Mouse (Mus musculus) 416B (cell line): ENCODE measurements around the gene Rdh8.
"Not testable (repeated sequence)": the region's sequence is repeated elsewhere in the genome, so short reads cannot be mapped to it uniquely, and the experiment has no call there.

Experiments
- DNase-seq: peaks from one replicate; pipeline ENCODE4 v3.0.0; 2011; ENCODE audit warnings: low read depth

Rdh8 gene

DNA sequence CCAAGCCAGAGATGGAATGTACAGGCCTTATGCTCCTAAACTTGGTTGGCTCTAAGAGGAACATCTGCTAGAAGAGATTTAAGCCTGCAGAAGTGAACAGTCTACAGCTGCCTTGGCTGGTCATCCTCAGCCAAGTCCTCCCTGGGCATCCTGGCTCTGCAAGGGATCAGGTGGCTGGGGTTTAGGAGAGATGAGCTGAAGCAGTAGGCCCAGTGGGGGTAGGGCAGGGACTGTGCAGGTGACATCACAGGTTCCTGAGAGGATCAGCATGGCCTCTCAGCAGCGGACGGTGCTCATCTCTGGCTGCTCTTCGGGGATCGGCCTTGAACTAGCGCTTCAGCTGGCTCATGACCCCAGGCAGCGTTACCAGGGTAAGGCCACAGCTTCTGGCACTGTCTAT, at the start of gene Rdh8:
Gene Rdh8 (plus strand): TSS at position 268 of the 400 bp plus-strand sequence.
- DNase-seq = no peak

DNA sequence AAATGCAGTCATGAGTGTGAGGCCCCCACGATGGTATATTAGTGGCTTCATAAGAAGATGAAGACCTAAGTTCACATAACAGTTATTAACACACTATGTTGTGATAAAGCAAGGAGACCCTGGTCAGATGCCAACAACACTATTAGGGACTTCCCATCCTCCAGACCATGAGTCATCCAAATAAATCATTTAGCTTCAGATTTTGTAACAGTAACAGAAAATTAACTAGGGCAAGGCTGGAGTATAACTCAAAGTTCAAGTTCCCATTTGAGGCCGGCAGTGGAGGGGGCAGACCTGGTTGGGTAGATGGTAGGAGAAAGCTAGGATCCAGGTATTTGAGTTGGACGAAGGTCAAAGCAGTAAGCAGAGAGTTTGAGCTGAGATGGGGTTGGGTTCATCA, 37.0 kb upstream of the Rdh8 start:
- DNase-seq = no peak

DNA sequence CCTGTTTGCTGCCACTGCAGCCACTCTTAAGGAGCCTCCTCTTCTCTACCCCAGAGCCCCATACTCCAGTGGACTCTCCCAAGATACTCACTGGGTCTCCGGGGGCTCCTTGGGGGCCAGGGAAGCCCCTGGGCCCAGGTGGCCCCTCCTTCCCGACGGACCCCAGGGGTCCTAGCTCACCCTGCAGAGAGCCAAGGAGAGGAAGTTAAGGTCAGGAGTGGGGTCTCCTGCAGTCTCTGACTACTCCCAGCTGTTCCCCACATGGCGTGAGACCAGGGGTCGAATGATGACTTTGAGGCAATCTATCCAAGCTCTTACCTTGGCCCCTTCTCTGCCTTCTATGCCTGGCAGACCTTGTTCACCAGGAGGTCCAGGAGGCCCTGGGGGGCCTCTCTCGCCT, 33.2 kb upstream of the Rdh8 start:
- no peak for DNase-seq

DNA sequence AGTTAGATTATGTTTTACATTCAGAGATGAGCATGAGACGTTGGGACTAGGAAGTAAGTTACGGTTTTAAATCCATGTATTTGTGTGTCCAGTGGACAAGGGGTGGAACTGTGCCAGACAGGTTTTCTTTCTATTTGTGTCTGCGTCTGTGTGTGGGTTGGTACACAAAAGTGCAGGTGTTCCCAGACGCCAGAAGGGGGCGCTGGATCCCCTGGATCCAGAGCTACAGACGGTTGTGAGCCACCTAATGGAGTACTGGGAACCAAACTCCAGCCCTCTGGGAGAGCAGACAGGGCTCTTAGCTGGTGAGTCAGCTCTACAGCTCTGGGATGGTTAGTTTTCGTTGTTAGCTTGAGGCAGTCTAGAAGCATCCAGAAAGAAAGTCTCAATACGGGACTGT, 30.3 kb upstream of the Rdh8 start:
- no peak for DNase-seq

DNA sequence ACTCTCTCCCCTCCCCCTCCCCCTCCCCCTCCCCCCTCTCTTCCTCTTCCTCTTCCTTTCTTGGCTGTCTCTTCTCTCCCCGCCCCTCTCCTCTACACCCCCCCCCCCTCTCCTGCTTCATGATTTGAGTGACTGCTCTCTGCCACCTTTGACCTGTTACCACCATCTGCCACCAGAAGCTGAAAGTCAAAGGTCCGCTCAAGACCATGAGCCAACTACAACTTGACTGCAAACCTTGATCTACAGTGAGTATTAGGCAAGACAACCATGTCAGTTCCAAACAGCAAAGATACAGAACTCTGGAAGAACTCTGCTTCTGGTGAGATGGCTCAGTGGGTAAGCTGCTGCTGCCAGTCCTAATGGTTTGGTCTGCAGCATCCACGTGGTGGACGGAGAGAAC, 28.7 kb upstream of the Rdh8 start:
- no peak for DNase-seq

DNA sequence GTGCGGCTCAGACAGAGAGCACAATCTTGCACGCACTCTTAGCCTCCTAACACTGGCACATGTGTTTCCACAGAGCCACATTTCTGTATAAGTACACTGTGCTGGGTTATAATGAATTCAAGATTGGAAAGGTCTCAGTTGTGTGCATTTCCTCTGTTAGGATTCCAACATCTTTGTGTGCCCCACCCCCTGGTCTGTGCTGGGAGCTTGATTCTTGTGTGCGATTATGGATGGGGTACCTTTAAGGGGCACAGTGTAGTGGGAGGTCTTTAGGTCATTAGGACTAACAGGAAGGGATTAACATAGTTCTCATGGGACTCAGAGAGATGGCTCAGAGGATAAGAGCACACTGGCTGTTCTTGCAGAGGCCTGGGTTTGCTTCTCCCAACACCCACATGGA, 28.0 kb upstream of the Rdh8 start:
- no peak for DNase-seq

DNA sequence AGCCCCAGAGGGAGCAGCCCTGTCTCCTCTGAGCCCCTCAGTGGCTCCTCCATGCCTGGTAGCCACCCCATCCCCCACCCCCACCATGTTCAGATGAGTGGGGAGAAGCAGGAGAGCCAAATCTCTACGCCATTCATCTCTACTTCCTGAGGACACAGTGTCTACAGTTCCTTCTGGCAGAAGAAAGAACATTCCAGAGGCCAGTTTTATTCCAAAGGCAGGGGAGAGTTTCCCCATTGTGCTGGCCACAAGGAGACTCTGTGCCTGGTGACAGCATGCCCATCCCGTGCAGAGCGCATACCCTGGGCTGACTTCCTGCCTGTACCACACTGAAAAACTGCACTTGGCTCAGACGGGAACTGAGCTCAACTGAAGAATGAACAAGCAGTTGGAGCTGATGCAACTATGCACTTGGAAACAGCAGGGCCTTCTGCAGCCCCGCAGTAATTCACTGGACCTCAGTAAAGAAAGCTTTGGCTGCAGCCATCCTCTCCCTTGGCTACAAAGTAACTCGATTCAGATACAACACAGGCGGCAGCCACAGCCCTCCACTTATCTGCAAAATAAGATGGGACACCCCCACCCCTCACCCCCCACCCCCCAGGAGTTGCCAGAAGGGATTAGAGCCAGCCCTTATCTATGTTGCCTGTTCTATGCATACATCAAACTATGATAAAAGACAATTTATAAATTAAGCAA, 24.0 kb upstream of the Rdh8 start:
- DNase-seq = peak; percentile 79

DNA sequence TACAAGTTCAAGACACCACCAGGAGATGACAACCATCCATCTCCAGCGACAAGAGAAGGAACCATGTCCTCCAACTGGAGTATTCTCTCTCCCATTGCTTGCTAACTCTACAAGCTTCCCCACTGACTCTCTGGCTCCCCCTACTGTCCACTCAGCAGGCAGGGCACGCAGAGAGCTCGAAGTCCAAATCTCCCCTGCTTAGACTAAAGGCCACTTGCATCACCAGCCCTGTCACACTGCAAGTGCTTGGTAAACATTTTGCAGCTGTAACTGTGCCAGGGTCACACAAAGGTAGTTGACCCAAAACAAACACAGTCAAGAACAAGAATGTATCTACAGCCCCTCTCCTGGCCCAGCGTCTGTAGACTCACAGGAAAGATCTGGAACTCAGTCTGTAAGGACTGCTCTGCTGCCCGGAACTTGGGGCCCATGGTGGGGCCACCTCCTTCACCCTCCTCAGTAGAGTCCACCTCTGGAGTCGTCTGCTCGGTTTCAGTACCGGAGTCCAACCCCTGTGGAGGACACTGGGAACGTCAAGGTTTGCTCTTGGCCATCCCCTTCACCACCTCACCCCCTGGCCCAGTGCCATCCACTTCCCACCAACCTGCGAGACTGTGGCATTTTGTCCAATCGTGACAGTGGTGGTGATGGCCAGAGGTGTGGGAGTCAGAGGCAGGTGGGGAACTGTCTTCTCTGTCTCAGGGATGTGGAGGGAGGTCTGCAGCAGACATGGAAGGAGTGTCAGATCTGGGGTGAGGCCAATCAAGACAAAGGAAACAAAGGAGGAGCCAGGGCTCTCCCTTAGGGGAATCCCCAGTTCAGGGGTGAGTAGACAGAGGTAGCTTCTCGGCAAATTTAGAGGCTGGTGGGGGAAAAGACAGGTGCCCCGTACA, 13.8 kb upstream of the Rdh8 start:
- peak; percentile 79 for DNase-seq

DNA sequence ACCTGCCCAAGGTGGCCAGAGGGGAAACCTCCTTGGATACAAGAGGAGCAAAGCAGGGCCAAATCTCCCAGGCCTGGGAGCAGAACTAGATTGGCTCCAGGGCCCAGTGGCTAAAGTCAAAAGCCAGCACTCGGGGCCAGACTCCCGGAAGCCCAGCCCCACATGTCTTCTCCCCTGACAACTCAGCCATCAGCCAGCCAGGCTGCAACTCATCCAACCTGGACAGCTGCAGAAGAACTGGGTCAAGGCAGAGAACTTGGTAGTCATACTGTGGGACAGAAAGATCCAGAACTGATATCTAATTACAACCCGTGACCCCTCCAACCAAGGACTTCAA, 13.2 kb upstream of the Rdh8 start:
- no peak for DNase-seq

DNA sequence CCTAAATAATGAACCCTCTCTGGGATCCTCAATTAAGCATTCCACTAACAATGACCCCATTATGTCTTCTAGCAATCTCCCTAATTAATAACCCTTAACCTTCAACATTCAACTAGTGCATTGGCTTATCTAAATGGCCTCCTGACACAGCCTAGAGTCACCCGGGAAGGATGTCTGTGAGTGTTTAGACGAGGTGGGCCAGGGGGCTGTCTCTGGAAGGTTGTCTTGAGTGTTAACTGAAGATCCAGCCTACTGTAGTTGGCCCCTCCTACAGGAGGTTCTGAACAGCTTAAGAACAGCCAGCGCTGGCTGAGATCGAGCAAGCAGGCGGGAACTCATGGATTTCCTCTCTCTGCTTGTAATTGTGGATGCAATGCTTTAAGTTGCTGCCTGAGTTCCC, 12.6 kb upstream of the Rdh8 start:
- DNase-seq = no peak

DNA sequence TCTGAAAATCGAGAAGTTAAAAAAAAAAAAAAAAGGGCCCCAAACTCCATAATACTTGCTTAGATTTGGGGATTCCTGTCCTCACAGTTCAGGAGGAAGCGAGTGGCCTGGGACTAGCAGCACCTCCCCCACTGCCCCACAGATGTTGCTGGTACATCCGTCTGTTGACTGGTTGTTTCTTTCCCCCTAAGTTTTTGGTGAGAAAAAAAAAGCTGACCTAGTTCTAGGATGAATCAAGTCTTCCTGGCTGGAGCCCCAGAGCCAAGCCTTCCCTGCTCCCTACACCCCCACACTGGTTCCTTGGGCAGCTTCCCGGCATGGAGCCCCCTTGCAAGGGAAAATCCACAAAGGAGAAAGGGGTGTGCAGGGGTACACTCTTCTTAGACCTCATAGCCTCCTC, 8.0 kb upstream of the Rdh8 start:
- no peak for DNase-seq

DNA sequence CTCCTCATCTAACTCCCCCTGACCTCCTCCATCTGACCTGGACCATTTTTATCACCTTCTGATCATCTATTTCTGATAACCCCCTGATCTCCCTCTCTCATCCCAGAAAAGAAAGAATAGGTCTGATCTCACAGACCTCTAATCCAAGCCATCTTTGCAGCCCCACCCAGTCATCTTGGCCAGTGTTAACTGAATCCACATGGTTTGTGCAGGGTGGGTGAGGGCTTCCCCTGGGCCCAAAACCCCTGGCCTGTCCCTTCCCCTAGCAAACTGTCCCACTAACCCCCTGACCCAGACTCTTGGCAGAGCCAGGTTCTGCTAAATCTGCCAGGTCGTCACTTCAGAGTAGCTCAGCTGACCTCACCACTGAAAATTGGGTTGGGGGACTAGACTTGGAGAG, 7.5 kb upstream of the Rdh8 start:
- DNase-seq = no peak

DNA sequence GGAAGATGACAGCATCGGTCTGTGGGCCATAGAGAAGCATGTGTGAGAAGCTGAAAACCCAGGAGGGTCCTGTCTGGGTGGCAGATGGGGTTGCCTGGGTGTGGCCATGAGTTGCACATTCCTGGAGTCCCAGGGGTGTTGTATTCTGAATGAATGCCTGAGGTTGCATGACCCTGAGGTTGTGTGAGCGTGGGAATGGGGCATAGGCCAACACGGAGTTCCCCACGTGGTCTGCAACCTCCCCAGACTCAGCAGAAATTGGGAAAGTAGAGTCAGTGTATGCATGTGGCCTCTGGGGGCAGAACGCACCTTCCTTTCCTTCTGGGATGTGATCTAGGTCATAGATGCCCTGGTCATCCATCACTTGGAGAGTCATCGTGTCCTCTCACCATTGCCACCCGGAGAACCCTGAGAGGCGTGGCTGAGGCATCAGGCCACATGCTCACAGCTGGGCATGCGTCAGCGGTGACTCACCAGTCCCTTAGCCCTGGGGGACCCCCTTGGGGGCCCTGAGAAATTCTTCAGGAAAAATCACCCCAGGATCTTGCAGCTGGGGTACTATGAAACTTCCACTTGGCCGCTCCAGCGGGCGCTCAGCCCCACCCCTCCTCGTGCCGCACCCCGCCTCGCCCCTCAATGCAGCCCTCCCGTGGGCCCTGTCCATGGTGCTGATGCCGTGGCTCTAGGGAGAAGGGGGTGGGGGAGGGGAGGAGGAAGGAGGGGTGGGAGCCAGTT, 5.6 kb upstream of the Rdh8 start:
- peak; percentile 8 for DNase-seq

DNA sequence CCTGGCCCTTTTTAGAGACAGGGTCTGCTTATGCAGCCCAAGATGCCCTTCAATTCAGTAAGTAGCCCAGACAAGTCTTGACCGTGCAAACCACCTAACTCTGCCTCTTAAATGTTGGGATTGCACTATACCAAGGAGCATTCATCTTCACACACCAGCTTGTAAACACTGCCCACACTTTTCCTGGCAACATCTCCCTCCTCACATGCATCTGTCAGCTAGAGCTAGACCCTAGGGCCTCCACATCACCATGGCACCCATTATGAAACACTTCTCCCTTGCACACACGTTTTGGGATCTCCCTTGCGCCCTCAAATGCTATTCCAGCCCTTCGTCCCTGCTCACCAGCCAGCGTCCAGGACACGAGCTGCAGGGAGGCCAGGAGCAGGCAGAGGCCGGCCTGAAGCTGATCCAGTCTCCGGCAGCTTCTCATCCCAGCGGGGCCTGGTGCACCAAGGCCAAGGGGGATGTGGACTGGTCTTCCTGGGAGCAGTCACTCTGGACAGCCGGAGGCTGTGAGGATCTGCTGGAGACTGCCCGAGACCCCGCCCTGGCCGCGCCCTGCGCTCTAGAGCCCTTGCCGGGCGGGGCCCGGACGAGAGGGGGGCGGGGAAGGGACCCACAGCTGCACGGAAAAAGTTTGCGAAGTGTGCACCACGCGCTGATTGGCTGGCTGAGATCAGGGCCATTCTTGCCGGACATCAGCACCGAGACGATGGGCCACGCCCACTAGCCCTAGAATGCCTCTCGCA, 3.6 kb upstream of the Rdh8 start, which contains the start of gene Col5a3:
Gene Col5a3 (minus strand): TSS at position 547 of the 752 bp plus-strand sequence.
- no peak for DNase-seq

DNA sequence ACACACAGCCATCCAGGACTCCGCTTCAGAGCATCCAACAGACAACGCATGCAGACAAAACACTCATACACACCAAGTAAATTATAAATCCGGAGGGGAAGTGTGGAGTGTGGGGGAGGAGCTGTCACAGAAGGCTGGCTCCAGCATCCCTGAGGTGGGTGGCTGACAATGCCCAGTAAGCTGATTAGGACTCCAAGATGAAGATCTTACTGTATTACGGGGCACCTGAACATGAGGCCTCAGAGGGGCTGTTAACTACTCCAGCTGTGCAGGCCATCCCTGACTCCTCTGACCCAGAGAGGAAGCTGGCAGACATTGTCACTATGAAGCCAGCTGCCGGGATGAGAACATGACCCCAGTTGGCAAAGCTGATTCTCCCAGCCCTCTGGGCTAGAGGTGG, 1.7 kb downstream of the Rdh8 start:
- DNase-seq = no peak

DNA sequence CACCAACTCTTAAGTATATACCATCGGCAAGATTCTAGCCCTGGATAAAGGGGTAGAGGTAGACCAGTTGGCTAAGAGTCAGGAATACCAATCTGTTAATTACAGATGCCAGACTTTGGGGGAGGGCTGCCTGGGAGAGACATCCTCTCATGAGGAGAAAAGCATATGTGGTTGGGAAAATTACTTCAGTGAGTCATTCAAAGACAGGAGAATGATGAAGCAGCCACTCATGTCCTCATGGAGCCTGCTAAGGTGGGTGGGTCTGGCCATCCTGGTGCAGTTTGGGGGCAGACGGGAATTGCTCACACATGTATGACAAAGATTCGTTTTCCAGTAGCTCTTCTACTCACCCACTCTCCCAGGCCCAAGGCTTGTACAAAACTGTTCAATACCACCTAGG, 4.5 kb downstream of the Rdh8 start:
- no peak for DNase-seq

DNA sequence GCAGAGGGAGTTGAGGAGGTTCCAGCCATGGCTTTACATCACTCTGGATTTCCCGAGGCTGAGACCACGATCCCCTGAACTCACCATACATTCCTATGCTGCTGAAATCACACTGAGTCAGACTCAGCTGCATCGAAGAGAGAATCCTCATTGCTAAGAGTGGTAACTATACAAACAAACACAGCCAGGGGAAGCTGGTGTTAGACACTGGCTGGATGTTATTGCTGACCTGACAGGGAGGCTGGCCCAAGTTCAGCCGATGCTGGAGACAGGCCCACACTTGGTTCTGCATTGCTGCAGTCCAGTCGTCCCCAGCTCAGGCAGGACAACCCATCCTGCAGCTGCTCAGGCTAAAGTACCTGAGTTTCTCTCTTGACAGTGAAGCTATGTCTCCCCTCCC, 7.5 kb downstream of the Rdh8 start:
- no peak for DNase-seq

DNA sequence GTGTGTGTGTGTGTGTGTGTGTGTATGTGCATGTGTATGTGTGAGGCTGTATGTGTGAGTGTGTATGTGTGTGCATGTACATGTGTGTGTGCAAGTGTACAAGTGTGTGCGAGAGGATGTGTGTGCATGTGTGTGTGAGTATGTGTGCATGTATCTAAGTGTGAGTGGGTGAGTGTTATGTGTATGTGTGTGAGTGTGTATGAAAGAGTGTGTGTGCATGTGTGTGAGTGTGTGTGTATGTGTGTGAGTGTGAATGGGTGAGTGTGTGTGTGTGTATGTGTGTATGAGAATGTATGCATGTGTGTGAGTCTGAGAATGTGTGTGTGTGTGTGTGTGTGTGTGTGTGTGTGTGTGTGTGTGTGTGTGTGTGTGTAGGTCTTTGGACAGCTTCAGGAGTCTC, 9.8 kb downstream of the Rdh8 start:
- DNase-seq = no peak

DNA sequence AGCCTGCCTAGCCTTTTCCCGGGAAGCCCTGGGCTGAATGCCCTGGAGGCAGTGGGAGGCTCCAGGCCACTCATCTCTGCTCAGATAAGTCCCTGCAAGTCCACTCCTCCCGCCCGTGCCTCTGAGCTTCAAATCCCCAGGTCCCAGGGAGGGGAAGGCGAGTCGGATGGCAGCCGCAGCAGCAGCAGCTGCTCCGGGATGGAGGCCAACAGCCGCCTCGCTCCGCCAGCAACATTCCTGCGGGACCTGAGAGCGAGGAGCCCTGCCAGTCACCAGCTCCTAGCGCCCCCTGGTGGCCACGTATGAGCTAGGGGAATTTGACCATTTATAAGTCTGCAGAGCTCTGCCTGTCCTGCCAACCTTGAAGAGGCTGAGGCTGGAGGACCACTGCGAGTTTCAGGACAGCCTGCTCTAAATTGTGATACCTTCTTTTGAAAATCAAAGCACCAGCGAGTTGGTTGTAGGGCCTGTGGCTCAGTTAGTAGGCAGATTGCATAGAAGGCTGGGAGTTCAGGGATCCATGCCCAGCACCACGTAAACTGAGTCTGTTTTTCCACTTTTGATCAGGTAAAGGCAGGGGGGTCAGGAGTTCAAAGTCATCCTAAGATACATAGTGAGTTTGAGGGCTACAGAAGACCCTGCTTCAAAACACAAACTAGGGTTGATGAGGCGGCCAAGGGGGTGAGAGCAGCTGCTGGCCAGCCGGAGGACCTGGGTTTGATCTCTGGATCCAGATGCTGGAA, 12.8 kb downstream of the Rdh8 start:
- DNase-seq = peak; percentile 71

DNA sequence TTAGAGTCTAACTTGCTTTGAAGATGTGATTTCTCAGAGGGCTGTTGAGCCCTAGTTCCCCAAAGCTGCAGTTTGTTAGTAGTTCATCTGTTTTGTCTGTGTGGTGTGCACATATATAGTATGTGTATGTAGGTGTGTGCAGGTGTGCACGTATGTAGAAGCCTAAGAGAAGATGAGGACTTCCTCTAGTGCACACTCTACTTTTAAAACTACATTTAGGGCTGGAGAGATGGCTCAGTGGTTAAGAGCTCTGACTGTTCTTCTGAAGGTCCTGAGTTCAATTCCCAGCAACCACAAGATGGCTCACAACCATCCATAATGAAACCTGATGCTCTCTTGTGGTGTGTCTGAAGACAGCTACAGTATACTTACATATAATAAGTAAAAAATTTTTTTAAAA, 16.6 kb downstream of the Rdh8 start:
- DNase-seq = no peak

DNA sequence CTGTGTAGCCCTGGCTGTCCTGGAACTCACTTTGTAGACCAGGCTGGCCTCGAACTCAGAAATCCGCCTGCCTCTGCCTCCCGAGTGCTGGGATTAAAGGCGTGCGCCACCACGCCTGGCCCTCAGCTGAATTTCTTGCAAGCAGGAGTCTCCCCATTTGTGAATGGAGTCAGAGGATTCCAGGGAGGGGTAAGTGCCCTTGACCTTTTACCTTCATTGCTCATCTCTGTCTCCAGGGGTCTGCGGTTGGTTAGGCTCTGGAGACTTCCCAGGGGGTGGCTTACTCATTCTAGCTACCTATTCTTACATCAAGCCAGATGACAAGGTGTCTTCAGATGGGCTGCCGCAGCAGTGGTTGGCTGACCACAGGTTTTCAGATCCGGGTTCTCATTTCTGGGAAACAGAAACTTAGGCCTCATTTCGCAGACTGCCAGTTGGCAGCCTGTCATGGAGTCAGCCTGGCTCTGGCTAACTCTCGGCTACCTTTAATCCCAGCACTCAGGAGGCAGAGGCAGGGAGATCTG, 17.2 kb downstream of the Rdh8 start:
- not testable (repeated sequence) for DNase-seq
